In genomic region chr1:190996346-190996877, GRCm38 (mm10) we compare ENCODE assay signal across 12 mouse cellular contexts. TPM values are rescaled to one million over a fixed set of nuclear protein-coding genes. Genes with fewer than 3 reads are reported as not detected.
DNase-seq lines count a peak whose midpoint lies in the region; TF ChIP-seq lines count a peak whose summit lies in the region.
"Had no signal": no experiment of that assay in that cellular context is flagged by ENCODE, and none has a peak within 500 bp of the region (broad histone marks: within the 10 kb centered on the region; RNA-seq: fewer than 3 reads in every experiment).

No protein-coding gene starts in this region.

- no peak overlapping the region for H3K27ac ChIP-seq in layer of hippocampus, adult 2 months
- H3K27ac ChIP-seq: kidney, embryonic 15.5 days had no signal

- peak; percentile 14 for DNase-seq in adrenal gland, postnatal 14 days
- DNase-seq in adrenal gland, postnatal 25 days: no peak
- no peak for DNase-seq in layer of hippocampus, adult 2 months (ENCODE audit: low spot score in 2 of 2)
- no peak for DNase-seq in layer of hippocampus, adult 9-10 months (ENCODE audit: low spot score)
- DNase-seq in 416B (ENCODE audit: low read depth): peak; percentile 40
- DNase-seq in adrenal gland, postnatal 36 days: peak; percentile 17 to 40
- DNase-seq in urinary bladder, adult 18-20 months (ENCODE audit: low spot score in 2 of 2): no peak
- DNase-seq in gastrocnemius, postnatal 14 days: no peak
- DNase-seq: right cerebral cortex, adult 18-20 months had no signal

- TF ChIP-seq CTCF in layer of hippocampus, adult 2 months (conservative IDR thresholded peaks at IDR 0.05): peak; percentile 71

- intact Hi-C loops in gastrocnemius, postnatal 14 days (cut with DNase I; ENCODE audit: low total_unique reads): no loop called here

- H3K4me3 ChIP-seq in layer of hippocampus, adult 2 months: no peak overlapping the region
- H3K4me3 ChIP-seq: kidney, embryonic 15.5 days had no signal

RNA-seq across cellular contexts. Expression of gene Vash2, which starts 17.3 kb away (rescaled TPM):
- total RNA-seq in adrenal gland, postnatal 14 days (2021): 0.48 and 1.2 TPM in 2 replicates
- total RNA-seq in adrenal gland, postnatal 25 days (2021): 0.48 and 0.49 TPM in 2 replicates
- 1 to 10 TPM; 1.6 to 1.7 TPM for total RNA-seq in layer of hippocampus, adult 2 months (2021)
- under 1 TPM; 0.10 to 0.20 TPM for total RNA-seq in adrenal gland, postnatal 36 days (2021)
- 1 to 10 TPM; 2.6 to 5.6 TPM for total RNA-seq in gastrocnemius, postnatal 14 days (2021)

RNA-seq across cellular contexts. Expression of gene Flvcr1, which starts 29.5 kb away (rescaled TPM):
- total RNA-seq in adrenal gland, postnatal 14 days (2021): 15.0 and 23.8 TPM in 2 replicates
- 14.7 and 15.0 TPM in 2 replicates for total RNA-seq in adrenal gland, postnatal 25 days (2021)
- 10 to 100 TPM; 16.9 to 18.9 TPM for total RNA-seq in layer of hippocampus, adult 2 months (2021)
- 10 to 100 TPM; 15.5 to 16.7 TPM for total RNA-seq in adrenal gland, postnatal 36 days (2021)
- total RNA-seq in gastrocnemius, postnatal 14 days (2021): 10 to 100 TPM in 1 of 2 experiments, 1 to 10 TPM in 1; 9.3 to 14.5 TPM

RNA-seq across cellular contexts. Expression of gene Spata45, which starts 40.0 kb away (rescaled TPM):
- not detected in 2 replicates for total RNA-seq in adrenal gland, postnatal 14 days (2021)
- not detected in 2 replicates for total RNA-seq in adrenal gland, postnatal 25 days (2021)
- not detected for total RNA-seq in layer of hippocampus, adult 2 months (2021)
- not detected for total RNA-seq in adrenal gland, postnatal 36 days (2021)
- total RNA-seq in gastrocnemius, postnatal 14 days (2021): not detected
- total RNA-seq: gastrocnemius, adult 8-10 months; layer of hippocampus, postnatal 25 days had no signal

Comparison
In these comparisons a context has a peak if more than half of its experiments do, and no peak if none do; other contexts are left out.
1. DNase-seq: peak in adrenal gland, postnatal 14 days (single experiment), 416B (single experiment) and adrenal gland, postnatal 36 days (2 of 2); none in adrenal gland, postnatal 25 days (single experiment), layer of hippocampus, adult 2 months (0 of 2), layer of hippocampus, adult 9-10 months (single experiment), urinary bladder, adult 18-20 months (0 of 2) and gastrocnemius, postnatal 14 days (single experiment).